Mouse (Mus musculus) cerebellum, adult 2 months (tissue): ENCODE measurements at regions not wholly inside any gene's neighbourhood (a gene's known extent, or its start where the extent isn't known, plus 50 kb on each side); places are given as distances from the start of the nearest gene placed in this dataset.

ENCODE experiments used
- DNase-seq, 2 experiments: peaks; one replicate each; pipeline ENCODE4 v3.0.0; 2021
- H3K27ac ChIP-seq: fragments of 200-500 bp; 2 replicates; pipeline ENCODE4 v1.5.1; 2012; ENCODE audit warnings: low read length, control low read depth, inconsistent platforms; ENCODE audit not compliant: insufficient read depth
- H3K27me3 ChIP-seq: fragments of 200-500 bp; 2 replicates; pipeline ENCODE4 v1.6.1; 2012; ENCODE audit warnings: inconsistent platforms, mild to moderate bottlenecking, low read length, moderate library complexity; ENCODE audit not compliant: control insufficient read depth, insufficient read depth
- H3K4me1 ChIP-seq: fragments of 200-500 bp; 2 replicates; pipeline ENCODE4 v1.6.1; 2011; ENCODE audit warnings: low read length; ENCODE audit not compliant: control insufficient read depth, insufficient read depth
- H3K4me3 ChIP-seq: fragments of 200-500 bp; replicated peaks from 2 replicates; pipeline ENCODE3; 2011; ENCODE audit warnings: mild to moderate bottlenecking, low read depth, low read length, control low read depth; ENCODE audit not compliant: insufficient read depth
- CTCF ChIP-seq: fragments of 200-500 bp; IDR thresholded peaks from 2 replicates; pipeline ENCODE4 v1.5.1; 2011; ENCODE audit warnings: low read depth, mild to moderate bottlenecking, control low read depth, low read length, moderate library complexity, borderline replicate concordance; ENCODE audit not compliant: insufficient read depth
- POLR2A ChIP-seq: fragments of 200-500 bp; IDR thresholded peaks from 2 replicates; pipeline ENCODE4 v1.6.1; 2011; ENCODE audit warnings: low read length, control low read depth, borderline replicate concordance; ENCODE audit not compliant: insufficient read depth
- WGBS: fragments of 180-500 bp; shearing (Covaris S2); methylation state at CpG from one replicate; pipeline ENCODE4 v1.1.7; 2018; 5-methylcytosine and 5-hydroxymethylcytosine counted together

DNA sequence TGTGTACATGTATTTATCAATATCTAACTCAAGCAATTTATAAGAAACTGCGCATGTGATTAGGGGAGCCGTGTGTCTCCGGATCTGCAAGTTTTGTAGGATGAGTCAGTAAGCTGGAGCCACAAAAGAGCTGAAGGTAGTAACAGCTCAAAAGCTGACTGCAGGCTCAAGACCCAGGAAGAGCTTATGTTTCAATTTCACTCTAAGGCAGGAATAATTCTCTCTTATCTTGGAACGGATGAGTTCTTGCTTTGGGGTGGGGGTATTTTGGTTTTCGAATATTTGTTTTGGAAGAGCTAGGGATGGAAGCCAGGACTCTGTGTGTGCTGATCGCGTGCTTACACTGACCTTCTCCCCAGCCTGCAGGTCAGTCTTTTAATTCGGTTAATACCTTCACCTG is 169.6 kb upstream of the Cpeb2 start:
- 89% methylated on average over 8 of the region's 8 CpGs for WGBS
- Histone ChIP-seq H3K4me3 (no peak overlapping the region), H3K27me3 (no peaks in the 10 kb centered on the region), H3K27ac (no peak overlapping the region), H3K4me1 (no peaks in the 10 kb centered on the region)
- TF ChIP-seq POLR2A = no peak
- TF ChIP-seq CTCF = no peak
- no peak for DNase-seq

DNA sequence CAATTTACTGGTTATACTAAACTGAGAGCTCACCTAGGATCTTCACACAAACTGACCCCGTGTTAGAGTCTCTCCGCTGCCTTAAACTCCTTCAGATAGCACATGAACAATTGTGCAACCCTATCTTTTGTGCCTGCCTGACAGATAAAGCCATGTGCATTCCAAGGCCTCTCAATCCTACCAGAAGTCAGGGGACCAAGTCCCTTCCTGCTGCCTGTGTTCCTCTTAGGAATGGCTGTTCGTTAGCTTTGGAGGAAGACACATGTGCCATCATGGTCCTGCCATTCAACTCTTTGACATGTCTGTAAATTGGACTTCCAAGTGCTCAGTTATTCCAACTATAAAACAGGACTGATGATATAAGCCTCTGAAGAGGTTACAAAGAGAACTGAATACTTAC is 161.4 kb upstream of the Cpeb2 start:
- Histone ChIP-seq H3K27me3 (no peaks in the 10 kb centered on the region), H3K4me1 (no peaks in the 10 kb centered on the region), H3K27ac (no peak overlapping the region), H3K4me3 (no peak overlapping the region)
- WGBS = 93% methylated on average over 3 of the region's 3 CpGs
- TF ChIP-seq POLR2A = no peak
- TF ChIP-seq CTCF = no peak
- no peak for DNase-seq

DNA sequence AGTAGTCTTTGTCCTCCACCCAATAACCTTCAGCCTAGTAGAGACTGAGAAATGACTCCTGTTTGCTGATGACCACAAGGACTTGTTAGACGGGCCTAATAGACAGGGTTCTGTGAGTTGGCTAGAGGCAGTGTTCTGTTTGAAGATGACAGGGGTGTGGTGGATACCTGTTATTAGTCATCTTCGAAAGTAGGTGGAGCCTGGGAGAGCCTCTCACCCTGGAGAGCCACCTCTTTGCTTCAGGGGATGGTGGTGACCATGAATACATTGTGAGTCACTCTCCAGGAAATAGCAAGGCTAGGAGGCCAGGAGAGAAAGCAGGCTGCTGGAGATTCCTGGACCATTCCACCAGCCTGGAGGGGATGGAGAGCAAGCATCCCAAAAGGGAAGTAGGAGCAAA is 160.6 kb upstream of the Cpeb2 start:
- H3K4me3 ChIP-seq = no peak overlapping the region
- no peaks in the 10 kb centered on the region for H3K27me3 ChIP-seq
- no peak for TF ChIP-seq POLR2A
- TF ChIP-seq CTCF = no peak
- WGBS = 88% methylated on average over 2 of the region's 2 CpGs
- no peak overlapping the region for H3K27ac ChIP-seq
- H3K4me1 ChIP-seq = no peaks in the 10 kb centered on the region
- DNase-seq = no peak

DNA sequence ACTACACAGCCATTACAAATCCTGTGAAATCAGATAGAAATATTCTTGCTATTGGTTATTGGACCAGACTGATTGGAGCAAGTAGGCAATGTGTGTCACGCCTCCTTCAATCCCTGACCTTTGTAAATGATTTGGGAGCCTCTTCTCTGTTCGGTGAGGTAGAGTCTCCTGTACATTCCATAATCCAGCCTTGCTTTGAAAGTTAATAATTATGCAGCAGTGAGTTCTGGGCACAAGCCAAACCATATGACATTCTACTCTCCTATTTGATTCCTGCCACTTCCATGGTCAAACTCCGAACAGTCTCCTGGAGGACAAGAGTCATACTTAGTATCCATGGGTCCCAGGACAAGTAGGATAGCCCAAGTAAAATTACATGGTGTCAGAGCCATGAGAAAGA is 158.4 kb upstream of the Cpeb2 start:
- H3K27ac ChIP-seq = no peak overlapping the region
- whole genome bisulfite sequencing = 85% methylated on average over 3 of the region's 3 CpGs
- H3K4me1 ChIP-seq = no peaks in the 10 kb centered on the region
- TF ChIP-seq CTCF (no peak), POLR2A (no peak)
- H3K4me3 ChIP-seq = no peak overlapping the region
- no peaks in the 10 kb centered on the region for H3K27me3 ChIP-seq
- DNase-seq = no peak

DNA sequence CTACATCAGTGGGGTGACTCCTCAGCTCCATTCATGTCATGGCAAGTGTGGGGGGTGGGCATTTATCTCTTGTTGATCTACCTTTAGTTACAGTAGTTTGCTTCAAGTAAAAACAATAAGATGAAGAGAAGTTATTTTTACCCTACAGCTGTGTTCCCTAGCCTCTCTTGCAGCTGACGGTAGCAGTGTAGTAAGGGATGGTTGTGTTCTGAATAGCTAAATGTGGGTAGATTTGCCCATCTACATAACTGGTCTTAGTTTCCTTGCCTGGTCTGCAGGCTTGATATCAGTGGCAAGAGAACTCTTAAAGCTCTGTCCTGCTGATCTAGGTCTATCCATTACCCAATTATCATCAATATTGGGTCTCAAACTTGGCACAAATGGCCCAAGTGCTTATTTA is 152.7 kb upstream of the Cpeb2 start:
- no peak for DNase-seq
- H3K27me3 ChIP-seq = no peaks in the 10 kb centered on the region
- H3K27ac ChIP-seq = no peak overlapping the region
- 100% methylated on average over 1 of the region's 1 CpGs for WGBS
- H3K4me3 ChIP-seq = no peak overlapping the region
- H3K4me1 ChIP-seq = no peaks in the 10 kb centered on the region
- TF ChIP-seq CTCF = no peak
- no peak for TF ChIP-seq POLR2A

DNA sequence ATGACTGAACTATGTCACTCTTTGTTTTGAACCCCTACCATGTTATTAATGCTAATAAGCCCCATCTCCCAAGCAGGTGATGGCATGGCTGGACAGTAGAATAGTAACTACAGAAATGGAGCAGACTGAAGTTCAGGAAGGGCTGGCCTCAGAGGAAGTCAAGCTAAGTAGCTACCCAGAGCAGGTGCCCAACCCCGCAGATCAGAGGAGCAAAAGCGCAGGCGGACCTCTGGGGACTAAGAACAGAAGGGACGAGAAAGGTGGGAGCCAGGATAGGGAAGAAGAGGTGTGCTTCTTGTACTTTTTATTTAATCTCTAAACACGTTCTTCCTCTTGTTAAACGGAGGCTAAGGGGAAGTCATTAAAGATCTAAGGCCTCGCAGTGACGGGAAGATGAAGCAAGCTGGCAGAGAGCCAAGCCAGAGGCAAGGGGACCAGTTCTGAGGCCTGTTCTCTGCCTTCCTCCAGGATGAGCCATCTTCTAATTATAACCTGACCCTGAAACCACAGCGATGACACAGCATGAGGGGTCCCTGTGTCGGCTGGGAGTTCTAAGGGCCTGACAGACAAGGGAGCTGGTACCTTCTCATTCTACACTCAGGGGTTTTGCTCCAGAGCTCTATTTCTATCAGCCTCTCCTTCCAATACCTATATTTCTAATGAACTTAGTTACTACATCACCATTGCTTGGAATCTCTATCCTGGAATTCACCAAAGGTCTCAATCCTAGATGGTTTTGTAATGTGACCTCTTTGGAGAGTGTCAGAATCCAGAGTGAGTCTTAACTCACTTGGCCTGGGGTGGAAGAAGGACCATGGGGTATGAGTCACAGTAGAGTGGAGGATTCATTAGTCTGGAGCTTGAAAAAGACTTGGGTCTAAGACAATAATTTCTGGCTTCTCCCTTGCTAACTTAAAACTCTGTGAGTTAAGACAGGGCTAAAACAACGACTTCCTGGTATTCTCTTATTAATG is 151.1 kb upstream of the Cpeb2 start:
- no peak for TF ChIP-seq CTCF
- TF ChIP-seq POLR2A = no peak
- Histone ChIP-seq H3K4me3 (no peak overlapping the region), H3K27ac (no peak overlapping the region), H3K4me1 (no peaks in the 10 kb centered on the region), H3K27me3 (no peaks in the 10 kb centered on the region)
- no peak for DNase-seq
- WGBS = 73% methylated on average over 11 of the region's 11 CpGs

DNA sequence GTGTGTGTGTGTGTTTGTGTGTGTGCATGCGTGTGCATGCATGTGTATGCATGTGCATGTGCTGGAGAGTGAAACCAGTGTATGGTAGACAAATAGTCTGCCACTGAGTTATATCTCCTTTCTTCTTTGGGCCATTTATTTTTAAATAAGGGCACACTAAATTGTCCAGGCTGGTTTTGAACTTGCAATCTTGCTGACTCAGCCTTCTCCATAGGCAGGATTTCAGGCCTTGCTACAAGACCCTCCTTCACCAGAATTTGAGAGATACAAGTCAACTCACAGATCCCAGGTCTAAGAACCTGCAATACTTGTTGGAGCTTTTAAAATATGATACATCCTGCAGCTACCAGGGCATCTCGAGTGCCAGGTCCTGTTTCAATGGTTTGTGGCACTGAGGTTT is 145.9 kb upstream of the Cpeb2 start:
- Histone ChIP-seq H3K4me3 (no peak overlapping the region), H3K4me1 (peaks cover 4% of the 10 kb centered on the region; the same call in 1 of the 2 replicates), H3K27ac (no peak overlapping the region), H3K27me3 (no peaks in the 10 kb centered on the region)
- DNase-seq = no peak
- 90% methylated on average over 2 of the region's 2 CpGs for WGBS
- TF ChIP-seq CTCF = no peak
- no peak for TF ChIP-seq POLR2A

DNA sequence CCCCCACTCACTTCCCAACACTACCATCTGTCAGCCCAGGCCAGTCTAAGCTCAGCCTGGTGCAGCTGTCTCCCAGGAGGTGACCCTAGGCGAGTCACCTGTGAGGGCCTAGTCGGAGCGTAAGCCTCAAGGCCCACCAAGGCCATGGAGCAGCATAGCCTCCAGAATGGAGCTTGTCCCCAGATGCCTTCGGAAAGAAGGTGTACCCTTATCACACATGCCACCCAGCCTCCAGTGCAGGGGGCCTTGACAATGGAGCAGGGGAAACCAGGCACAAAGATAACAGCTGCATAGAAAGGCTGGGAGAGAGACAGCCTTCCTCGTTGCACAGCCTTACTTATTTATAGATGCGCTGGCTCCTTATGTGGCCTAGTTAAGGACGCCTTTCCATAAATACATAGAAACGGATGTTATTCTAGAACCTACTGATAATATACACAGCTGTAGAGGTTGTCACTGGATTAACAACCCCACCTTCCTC is 145.0 kb upstream of the Cpeb2 start:
- no peak overlapping the region for H3K27ac ChIP-seq
- peak; percentile 25 to 29 for DNase-seq
- 69% methylated on average over 8 of the region's 8 CpGs for WGBS
- H3K4me3 ChIP-seq = no peak overlapping the region
- no peaks in the 10 kb centered on the region for H3K27me3 ChIP-seq
- TF ChIP-seq POLR2A (no peak), CTCF (no peak)
- H3K4me1 ChIP-seq = peaks cover 4% of the 10 kb centered on the region; the same call in 1 of the 2 replicates
